Mouse (Mus musculus): ENCODE measurements around the gene Galnt6.
A peak's percentile ranks its signal among the peaks of the same experiment; 100 is the strongest.

The Galnt6 gene

DNA sequence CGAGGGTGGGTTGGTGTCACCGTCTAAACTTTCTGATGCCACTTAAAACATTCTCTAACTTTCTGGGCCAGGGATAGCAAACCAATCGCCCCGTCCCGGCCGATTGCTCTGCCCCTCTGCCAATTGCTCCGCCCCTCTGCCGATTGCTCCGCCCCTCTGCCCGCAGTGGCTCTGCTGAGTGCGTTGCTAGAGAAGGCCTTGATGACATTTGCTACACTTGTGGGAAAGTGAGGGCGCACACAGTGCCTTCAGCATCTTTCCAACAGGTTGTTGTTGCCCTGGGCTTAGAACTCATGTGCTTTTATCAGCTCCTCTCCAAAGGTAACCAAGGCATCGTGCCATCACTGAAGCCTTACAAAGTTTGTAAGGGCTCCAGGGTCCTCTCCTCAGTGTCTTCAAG lies 43.9 kb downstream of the Galnt6 start:
- no peak for DNase-seq (ENCODE audit: low read depth, low spot score)

DNA sequence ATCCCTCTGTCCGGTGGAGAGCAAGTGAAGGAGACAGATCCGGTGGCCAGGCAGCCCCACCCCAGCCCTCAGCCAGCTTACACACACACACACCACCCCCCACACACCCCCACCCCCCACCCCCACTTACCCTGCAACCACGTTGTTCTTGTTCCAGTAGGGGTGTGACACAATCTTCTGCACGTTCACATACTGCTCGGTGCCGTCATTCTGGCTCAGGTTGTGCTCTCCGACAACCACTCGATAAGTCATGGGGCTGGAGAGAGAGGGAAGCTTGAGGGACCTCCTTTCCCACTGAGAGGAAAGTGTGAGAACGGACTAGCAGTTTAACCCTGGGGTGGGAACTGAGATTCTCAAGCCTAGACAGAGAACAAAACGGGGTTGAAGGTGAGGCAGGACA lies 44.7 kb downstream of the Galnt6 start:
- DNase-seq (ENCODE audit: low read depth, low spot score) = no peak

DNA sequence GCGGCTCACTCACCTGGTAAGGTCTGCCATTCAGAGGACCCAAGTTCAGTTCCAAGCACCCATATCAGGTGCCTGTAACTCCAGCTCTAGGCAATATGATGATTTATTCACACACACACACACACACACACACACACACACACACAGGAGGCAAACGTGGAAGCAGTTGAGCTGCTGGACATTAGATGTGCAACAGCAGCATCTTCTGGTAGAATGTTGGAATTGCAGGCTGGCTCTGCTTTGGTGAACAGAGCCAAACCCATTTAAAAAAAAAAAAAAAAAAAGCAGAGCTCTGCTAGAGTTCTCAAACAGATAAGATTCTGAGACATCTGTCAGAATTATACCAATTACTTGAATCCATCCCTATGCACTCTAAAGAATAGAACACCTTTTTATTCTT lies 46.1 kb downstream of the Galnt6 start:
- peak; percentile 64 for DNase-seq (ENCODE audit: low read depth, low spot score)

DNA sequence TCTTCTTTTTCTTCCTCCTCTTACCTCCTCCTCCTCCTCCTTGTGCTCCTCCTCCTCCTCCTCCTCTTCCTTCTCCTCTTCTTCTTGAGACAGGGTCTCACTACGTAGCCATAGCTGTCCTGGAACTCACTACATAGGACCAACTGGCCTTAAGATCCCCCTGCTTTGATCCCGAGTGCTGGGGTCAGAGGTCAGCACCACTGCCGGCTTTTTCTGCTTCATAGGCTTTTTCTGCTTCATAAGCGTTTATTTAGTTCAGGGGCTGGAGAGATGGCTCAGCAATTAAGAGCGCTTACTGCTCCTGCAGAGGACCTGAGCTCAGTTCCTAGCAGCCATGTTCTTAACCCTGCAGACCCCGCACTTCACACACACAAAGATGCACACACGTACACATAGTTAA lies 47.4 kb downstream of the Galnt6 start:
- DNase-seq (ENCODE audit: low read depth, low spot score) = no peak

DNA sequence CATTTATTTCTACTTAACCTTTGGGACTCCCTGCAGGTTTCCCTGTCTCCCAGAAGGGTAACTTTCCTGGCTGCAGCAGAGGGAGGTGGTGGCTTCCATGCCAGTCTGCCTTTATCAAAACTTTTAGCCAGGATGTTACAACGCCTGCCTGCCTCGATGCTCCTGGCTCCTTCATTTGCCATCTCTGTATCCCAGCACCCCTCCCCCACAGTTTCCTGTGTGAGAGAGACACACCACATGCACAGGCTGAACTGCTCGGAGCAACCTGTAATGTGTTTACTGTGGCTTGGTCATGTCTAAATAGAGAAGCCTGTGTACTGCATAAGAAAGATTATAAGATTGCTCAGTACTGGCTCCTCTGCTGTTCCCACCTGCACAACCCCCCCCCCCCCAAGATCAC lies 48.8 kb downstream of the Galnt6 start:
- no peak for DNase-seq (ENCODE audit: low read depth, low spot score)

DNA sequence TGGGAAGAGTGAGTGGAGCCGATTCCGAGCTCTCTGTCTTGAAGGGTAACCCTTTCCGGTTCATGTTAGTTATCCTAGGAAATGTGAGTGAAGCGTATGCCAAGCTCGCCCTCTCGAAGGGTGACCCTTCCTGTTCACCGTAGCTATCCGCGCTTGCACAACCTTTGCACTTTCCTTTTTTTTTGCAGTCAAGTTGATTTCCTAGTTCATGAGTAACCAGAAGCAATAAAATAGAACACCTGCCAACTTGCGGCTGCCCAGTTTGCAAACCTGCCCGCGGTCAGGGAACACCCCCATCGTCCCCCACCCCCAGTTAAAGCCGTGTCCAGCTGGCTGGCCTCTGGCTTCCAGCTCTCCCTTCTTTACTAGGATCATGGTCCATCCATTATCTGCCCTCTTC lies 50.2 kb downstream of the Galnt6 start:
- no peak for DNase-seq (ENCODE audit: low read depth, low spot score)

DNA sequence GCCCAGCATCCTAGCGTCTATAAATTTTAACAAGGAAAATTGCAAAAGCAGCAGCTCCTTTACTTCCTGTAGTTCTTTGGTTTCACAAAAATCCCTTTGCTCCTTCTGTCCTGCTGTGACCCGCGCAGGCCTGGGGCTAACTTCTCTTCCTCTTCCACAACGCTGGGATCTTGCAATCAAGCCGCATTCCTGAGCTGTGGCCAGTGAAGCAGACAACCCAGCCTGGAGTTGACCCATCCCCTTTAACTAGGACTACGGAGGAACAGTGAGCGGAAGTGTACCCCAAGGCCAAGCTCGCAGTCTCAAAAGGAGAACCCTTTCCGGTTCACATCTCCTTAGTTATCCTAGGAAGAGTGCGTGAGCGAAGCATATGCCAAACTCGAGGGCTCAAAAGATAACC lies 50.6 kb downstream of the Galnt6 start:
- DNase-seq (ENCODE audit: low read depth, low spot score) = no peak

DNA sequence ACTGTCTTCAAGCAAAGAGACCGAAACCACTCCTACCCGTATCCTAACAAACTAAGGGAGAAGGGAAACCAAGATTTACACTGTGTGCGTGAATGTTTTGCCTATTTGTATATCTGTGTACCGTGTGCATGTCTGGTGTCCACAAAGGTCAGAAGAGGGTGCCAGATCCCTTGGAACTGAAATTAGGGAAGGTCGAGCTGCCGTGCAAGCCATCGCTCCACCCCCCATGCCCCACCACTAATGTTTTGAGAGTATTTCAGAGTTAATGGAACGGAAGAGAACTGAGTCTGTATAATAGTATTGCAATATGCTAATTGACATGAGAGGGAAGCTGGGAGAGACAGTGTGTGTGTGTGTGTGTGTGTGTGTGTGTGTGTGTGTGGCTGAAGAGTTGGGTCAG lies 51.5 kb downstream of the Galnt6 start:
- DNase-seq (ENCODE audit: low read depth, low spot score) = no peak

DNA sequence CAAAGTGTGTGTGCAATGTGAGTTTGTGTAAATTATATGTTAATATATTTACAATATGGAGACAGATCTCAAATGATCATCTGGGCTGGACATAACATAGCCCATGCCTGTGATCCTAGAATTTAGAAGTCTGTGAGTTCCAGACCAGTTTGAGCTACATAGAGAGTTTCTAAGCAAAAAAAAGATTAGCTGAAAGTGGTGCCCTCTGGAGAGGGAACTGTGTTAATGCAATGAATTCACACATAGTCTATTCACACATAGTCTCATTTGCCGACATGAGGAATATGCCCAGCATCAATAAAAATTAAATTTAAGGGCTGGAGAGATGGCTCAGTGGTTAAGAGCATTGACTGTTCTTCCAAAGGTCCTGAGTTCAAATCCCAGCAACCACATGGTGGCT lies 52.7 kb downstream of the Galnt6 start:
- no peak for DNase-seq (ENCODE audit: low read depth, low spot score)

DNA sequence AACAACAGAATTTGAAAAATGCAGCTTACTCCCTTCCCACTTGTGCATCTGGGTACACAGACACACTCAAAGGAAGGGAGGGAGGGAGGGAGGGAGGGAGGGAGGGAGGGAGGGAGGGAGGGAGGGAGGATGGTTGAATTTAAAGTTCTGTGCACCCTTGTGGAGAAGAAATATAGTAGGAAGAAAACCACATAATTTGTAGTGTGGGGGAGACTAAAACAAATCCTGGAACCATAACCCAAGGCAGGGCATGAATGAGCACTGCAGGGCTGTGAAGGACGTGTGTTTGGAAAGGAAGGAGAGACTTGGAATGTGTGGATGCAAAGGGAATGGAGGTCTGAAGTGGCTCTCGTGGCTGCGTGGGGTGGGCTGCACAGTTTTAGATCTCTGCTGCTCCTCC lies 53.7 kb downstream of the Galnt6 start:
- DNase-seq (ENCODE audit: low read depth, low spot score) = no peak

DNA sequence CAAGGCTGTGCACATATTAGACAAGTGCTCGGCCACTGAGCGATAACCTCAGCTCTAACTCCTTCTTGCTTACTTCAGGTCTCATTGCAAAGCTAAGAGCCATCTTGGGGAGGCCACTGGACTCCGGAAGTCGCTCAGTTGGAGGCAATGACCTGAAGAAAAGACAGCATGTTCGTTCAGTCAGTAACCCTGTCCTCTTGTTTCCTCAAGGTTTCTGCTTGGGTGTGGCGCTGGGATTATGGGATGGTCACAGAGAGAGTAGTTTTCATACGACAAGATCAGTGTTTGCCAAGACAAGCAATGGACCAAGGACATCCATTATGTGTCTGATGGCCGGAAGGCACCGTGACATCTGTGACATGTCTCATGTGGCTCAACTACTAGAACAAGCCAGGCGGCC lies 54.6 kb downstream of the Galnt6 start:
- no peak for DNase-seq (ENCODE audit: low read depth, low spot score)

DNA sequence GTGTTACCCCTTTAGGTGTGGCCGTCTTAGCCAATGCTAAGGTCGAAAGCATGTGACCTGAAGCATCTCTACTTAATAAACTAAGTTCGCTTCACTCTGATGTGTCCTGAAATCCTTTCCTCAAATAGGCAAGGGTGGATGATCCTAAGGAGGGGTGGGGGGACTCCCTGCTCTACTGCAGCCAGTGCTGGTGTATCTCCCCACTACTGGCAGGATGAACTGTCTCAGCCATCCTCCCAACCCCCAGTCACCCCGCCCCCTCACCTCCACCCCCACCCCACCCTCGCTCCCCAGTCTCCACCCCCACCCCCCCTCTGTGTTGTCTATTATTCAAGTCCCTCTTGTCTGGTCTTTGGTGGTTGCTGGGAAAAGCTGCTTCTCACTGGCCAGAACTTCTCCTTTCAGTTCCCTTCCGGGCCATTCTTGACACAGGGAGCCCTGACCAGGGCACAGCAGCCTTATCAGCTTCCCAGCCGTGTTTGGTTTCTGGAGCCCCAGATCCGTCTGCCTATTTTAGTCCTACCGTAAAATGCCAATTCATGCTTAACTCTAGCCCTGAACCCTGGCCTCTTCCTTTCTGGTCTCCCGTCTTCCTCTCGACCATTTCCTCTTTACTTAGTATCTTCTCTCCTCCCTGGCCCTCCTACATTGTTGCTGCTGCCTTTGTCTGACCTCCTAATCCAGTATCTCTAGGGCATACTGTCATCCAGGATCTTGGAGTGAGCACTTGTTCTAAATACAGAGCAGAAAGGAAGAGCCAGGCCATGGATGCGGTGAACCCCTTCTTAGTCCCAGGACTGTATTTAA lies 55.4 kb downstream of the Galnt6 start:
- DNase-seq (ENCODE audit: low read depth, low spot score) = no peak

DNA sequence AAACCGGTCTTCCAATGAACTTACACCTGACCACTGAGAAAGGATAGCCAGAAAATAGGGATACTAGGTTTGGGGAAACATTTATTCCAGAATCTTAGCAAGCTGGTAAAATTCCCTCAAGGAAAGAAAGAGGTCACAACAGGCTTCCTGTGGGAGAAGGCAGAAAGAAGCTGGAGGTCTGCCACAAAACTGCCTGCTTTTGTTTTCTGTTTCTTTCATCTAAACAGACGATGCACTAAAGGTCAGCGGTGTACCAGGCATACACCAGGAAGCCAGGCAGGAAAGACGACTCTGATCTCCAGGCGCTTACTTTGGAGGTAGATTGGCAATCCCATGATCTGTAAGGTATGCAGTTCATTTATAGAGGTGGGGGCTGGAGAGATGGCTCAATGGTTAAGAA lies 58.3 kb downstream of the Galnt6 start:
- DNase-seq (ENCODE audit: low read depth, low spot score) = no peak

DNA sequence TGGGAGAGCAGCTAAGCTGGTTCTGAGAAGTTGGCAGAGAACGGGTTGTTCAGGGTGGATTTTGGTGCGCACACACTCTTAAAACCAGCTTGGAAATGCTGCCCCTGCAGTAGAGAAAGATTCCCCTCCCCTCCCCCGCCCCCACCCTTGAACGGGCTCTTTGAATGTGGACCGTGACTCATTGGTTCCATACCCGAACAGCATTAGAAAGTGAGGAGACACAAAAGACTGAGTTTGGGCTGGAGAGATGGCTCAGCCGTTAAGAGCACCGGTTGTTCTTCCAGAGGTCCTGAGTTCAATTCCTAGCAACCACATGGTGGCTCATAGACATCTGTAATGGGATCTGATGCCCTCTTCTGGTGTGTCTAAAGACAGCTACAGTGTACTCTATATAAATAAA lies 59.2 kb downstream of the Galnt6 start:
- DNase-seq (ENCODE audit: low read depth, low spot score) = no peak

DNA sequence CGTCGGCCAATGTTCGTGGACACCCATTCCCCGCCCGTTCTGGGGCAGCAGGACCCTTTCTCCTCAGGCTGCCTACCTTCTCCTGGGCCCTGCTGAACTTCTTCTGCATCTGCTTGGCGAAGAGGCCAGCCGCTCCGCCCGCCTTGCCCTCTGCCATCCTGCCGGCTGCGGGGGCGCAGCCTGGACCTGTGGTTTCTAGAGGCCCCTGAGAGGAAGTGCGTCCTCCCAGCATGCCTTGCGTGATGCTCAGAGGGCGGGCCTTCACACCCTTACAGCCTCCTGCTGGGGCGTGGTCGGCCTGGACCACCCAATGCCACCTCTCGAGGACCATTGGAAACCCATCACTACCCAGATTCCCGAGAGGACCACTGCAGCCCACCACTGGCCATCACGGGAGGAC lies 59.8 kb downstream of the Galnt6 start, which contains the start of gene Bin2:
Gene Bin2 (minus strand): TSS at position 217 of the 400 bp plus-strand sequence.
- DNase-seq (ENCODE audit: low read depth, low spot score) = no peak

DNA sequence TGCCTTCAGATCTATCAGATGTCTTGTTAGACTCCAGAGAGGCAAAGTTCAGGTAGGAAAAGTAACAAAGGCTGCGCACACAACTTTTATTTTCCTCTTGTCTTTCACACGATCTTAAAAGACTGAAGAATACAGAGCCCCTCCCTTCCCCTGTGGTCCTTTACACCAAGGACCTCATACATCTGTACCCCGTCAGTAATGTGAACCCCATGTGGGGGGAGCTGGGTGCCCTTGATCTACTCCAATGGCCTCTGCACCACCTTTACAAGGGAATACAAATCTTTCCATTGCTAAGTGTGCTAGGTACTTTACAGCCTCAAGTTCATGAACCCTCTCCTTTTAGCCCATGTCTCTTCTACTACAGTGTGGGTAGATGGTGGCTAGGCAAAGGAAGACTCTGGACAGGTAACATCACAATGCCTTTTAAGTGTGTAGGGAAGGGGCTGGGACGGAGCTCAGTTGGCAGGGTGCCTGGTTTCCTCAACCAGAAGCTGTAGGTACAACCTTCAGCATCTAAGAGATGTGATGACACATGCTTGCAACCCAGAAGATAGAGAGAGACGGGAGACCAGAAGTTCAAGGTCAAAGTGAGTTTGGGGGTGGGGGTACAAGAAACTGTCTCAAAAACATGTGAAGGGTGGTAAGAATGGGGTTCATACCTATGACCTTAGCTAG lies 61.2 kb downstream of the Galnt6 start:
- no peak for DNase-seq (ENCODE audit: low read depth, low spot score)

DNA sequence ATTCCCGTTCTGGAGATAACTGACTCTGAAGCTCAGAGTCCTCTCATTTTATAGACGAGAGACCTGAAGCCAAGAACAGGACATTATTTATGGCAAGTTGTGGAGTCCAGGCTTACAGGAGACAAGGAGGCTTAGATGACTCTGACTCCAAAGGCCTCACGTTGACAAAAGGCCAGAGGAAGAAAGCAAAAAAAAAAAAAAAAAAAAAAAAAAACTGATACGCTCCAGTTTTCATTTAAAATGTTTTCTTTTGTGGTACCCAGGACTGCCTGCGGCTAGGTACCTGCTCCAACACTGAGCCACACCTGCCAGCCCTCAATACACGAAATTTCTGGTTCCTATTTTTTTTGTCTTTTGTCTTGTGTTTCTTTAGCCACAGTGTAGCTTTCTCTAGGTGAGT lies 61.8 kb downstream of the Galnt6 start:
- no peak for DNase-seq (ENCODE audit: low read depth, low spot score)

DNA sequence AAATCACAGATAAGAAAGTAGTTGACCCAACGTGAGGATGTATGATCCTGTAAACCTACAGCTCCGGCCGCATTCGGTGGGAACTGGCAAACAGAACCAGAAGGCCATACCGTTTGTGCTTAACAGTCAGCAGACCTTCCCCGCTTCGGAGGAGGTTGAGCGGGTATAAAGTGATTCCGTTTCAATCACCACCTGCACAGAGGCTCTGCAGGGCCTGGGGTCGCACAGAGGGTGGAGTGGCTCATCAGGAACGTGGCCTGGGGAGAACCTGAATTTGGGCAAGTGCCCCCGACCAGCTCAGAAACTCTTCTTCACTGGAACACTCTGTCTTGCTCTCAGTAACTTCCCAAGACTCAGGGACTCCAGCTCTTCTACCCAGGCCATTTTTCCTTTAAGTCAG lies 62.3 kb downstream of the Galnt6 start:
- no peak for DNase-seq (ENCODE audit: low read depth, low spot score)

DNA sequence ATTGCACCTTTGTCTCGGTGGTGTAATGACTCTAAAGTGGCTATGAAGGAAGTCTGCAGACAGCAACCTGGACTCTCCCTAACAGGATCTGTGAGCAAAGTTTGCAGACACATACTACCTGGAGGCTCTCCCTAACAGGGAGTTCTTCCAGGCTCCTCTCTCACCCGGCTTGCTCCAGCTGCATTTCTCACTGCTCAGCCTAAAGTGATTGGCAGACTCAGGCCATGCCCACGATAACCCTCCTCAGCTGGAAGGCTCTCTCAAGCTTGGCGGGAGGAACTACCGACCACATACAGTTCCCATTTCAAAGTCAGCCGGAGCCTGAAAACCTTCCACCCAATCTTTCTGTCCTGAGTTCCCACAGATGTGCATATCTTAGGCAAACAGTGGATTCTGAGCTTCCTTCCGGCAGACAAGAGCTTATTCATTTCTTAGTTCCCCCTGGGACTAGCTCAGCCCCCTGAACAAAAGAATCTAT lies 62.9 kb downstream of the Galnt6 start:
- DNase-seq (ENCODE audit: low read depth, low spot score) = no peak

DNA sequence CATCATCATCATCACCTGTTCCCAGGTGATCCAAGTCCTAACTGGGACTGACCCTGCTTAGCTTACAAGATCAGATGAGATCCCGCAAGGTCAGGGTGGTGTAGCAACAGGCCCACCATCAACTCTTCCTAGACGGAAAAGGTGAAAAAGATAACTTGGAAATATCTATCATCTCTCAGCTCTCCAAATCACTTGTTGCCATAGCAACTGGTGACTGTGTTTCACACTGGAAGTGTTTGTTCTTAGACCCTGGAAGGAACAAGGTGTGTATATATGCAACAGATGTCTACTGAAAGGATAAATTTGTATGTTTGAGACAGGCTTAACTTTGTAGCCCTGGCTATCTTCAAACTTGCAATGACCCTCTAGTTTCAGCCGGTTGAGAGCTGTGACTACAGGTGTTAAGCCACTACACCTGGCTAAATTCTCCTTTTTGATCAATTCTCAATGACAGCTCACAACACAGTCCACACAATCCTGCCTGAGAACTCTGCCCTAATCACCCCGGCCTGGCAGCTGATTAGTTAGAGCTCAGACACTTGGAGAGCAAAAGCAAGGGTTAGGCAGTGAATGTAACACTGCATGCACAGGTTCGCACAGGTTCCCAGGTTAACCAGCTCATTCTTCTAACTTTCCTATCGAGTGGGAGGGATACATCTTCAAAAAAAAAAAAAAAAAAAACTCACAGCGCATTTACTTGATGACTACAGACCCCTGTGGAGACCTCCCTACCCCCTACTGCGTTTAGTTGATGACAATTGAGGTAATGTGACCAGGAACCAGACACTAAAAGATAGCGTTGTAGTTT lies 63.6 kb downstream of the Galnt6 start:
- no peak for DNase-seq (ENCODE audit: low read depth, low spot score)

DNA sequence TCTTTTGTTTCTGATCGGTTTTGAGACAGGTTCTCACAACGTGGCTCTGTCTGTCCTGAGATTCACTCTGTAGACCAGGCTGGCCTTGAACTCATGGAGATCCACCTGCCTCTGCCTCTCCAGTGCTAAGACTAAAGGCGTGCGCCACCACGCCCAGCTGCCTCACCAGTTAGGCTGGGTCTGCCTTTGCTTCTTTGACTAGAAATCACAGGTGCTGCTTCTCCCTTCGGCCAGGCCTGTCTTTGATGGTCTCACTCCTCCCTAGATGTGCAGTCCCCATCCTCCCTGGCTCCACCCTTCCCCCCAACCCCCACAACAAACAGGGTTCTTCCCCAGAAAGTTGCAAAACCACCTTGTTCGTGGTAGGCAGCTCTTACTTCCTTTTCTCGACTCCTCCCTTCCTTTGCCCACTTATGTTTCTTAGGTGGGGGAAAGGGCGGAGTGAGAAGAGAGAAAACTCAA lies 64.3 kb downstream of the Galnt6 start:
- DNase-seq (ENCODE audit: low read depth, low spot score) = no peak

DNA sequence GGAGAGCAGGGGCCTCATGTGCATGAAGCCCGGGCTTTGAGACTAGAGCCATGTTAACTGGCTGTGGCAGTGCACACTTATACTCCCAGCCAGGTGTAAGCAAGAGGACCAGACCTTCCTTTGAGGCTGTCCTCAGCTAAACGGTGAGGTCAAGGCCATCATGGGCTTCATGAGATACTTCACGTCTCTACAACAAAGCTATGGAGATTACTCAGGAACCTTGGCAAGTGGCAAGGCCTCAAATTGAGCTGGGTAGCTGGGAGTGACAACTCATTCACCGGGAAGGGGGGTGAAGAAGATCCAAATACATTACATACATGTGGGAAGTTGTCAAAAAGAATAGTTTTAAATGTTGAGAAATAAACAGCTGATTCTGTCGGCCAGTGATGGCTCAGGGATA lies 68.4 kb downstream of the Galnt6 start:
- DNase-seq (ENCODE audit: low read depth, low spot score) = no peak
